9 mouse cellular contexts compared by ENCODE assay signal in genomic region chr5:139382760-139383159, GRCm38 (mm10). TPM values are rescaled to one million over a fixed set of nuclear protein-coding genes. Genes with fewer than 3 reads are reported as not detected.
DNase-seq lines count a peak whose midpoint lies in the region; ATAC-seq and TF ChIP-seq lines count a peak whose summit lies in the region.
"Had no signal": no experiment of that assay in that cellular context is flagged by ENCODE, and none has a peak within 500 bp of the region (broad histone marks: within the 10 kb centered on the region; RNA-seq: fewer than 3 reads in every experiment).

No protein-coding gene starts in this region.

- 0 out of 2 replicates have a peak overlapping the region, but pooled peaks have one; percentile 4 for H3K9ac ChIP-seq in hindbrain, embryonic 16.5 days (ENCODE audit: low read depth, low read length)
- peak overlapping the region; percentile 68 for H3K9ac ChIP-seq in liver, embryonic 11.5 days (ENCODE audit: low read depth, low read length)
- H3K9ac ChIP-seq in midbrain, embryonic 16.5 days (ENCODE audit: low read depth, low read length), result peak overlapping the region; percentile 18; the same call in 1 of the 2 replicates

- H3K27ac ChIP-seq in hindbrain, embryonic 16.5 days (ENCODE audit: low read depth, low read length), result peak overlapping the region; percentile 30
- H3K27ac ChIP-seq in liver, embryonic 11.5 days (ENCODE audit: low read depth, low read length), result peak overlapping the region; percentile 99
- H3K27ac ChIP-seq in midbrain, embryonic 16.5 days (ENCODE audit: low read length), result peak overlapping the region; percentile 44; the same call in 1 of the 2 replicates

- H3K36me3 ChIP-seq in G1E (replicated peaks), result peaks cover 55% of the 10 kb centered on the region
- H3K36me3 ChIP-seq in hindbrain, embryonic 16.5 days (ENCODE audit: control insufficient read depth, insufficient read depth, low read length), result no peaks in the 10 kb centered on the region
- H3K36me3 ChIP-seq in liver, embryonic 11.5 days (ENCODE audit: control insufficient read depth, insufficient read depth, low read length), result no peaks in the 10 kb centered on the region; the same call in 1 of the 2 replicates
- H3K36me3 ChIP-seq in midbrain, embryonic 16.5 days (ENCODE audit: control insufficient read depth, insufficient read depth, low read length), result no peaks in the 10 kb centered on the region

- no peak overlapping the region for H3K4me2 ChIP-seq in hindbrain, embryonic 16.5 days (ENCODE audit: low read length)
- H3K4me2 ChIP-seq in liver, embryonic 11.5 days, result peak overlapping the region; percentile 76
- H3K4me2 ChIP-seq in midbrain, embryonic 16.5 days (ENCODE audit: low read length), result no peak overlapping the region

- peak overlapping the region; percentile 89 for H3K4me3 ChIP-seq in G1E (ENCODE audit: low read depth, low read length)
- H3K4me3 ChIP-seq in hindbrain, embryonic 16.5 days (ENCODE audit: low read length), result no peak overlapping the region
- H3K4me3 ChIP-seq in liver, embryonic 11.5 days (ENCODE audit: low read depth, low read length), result peak overlapping the region; percentile 75
- H3K4me3 ChIP-seq in midbrain, embryonic 16.5 days (ENCODE audit: low read depth, low read length), result no peak overlapping the region

- no peak for TF ChIP-seq CTCF in G1E (IDR thresholded peaks at IDR 0.05; ENCODE audit: low read depth, low read length)

- H3K27me3 ChIP-seq in G1E (ENCODE audit: insufficient read depth, low read length), result no peaks in the 10 kb centered on the region
- no peaks in the 10 kb centered on the region for H3K27me3 ChIP-seq in hindbrain, embryonic 16.5 days (replicated peaks; ENCODE audit: control insufficient read depth, insufficient read depth, low read length)
- H3K27me3 ChIP-seq in liver, embryonic 11.5 days (replicated peaks; ENCODE audit: control insufficient read depth, insufficient read depth, low read length), result no peaks in the 10 kb centered on the region
- H3K27me3 ChIP-seq in midbrain, embryonic 16.5 days (ENCODE audit: control insufficient read depth, insufficient read depth, low read depth, low read length), result no peaks in the 10 kb centered on the region

- DNase-seq in B cell, adult 2 months, result peak; percentile 45 to 46
- DNase-seq in G1E (ENCODE audit: low spot score), result peak; percentile 80
- DNase-seq in liver, embryonic 11.5 days (ENCODE audit: low spot score), result peak; percentile 70
- DNase-seq in thymus, adult 18-20 months, result peak; percentile 38 to 72
- DNase-seq in layer of hippocampus, postnatal 36 days, result no peak

- ATAC-seq in G1E (ENCODE audit: extremely low read depth, insufficient number of reproducible peaks, low FRiP score, poor library complexity, severe bottlenecking), result peak; percentile 72
- ATAC-seq in erythroid progenitor cell, adult 5-6 weeks (replicated peaks; ENCODE audit: low FRiP score, poor library complexity, severe bottlenecking), result peak; percentile 58
- ATAC-seq in hindbrain, embryonic 16.5 days, result no peak
- ATAC-seq in liver, embryonic 11.5 days (replicated peaks; ENCODE audit: low FRiP score), result peak; percentile 75
- ATAC-seq in midbrain, embryonic 16.5 days, result no peak

- no peaks in the 10 kb centered on the region for H3K9me3 ChIP-seq in G1E (replicated peaks)
- no peaks in the 10 kb centered on the region for H3K9me3 ChIP-seq in hindbrain, embryonic 16.5 days (ENCODE audit: control insufficient read depth, low read length)
- no peaks in the 10 kb centered on the region for H3K9me3 ChIP-seq in liver, embryonic 11.5 days (ENCODE audit: control insufficient read depth, low read length)
- H3K9me3 ChIP-seq in midbrain, embryonic 16.5 days (replicated peaks; ENCODE audit: control insufficient read depth, low read length, poor library complexity, severe bottlenecking), result no peaks in the 10 kb centered on the region

- H3K4me1 ChIP-seq in G1E (ENCODE audit: insufficient read depth, low read depth, low read length), result peaks cover 85% of the 10 kb centered on the region
- H3K4me1 ChIP-seq in hindbrain, embryonic 16.5 days (ENCODE audit: control insufficient read depth, insufficient read depth, low read depth, low read length), result peaks cover 24% of the 10 kb centered on the region
- H3K4me1 ChIP-seq in liver, embryonic 11.5 days (replicated peaks; ENCODE audit: control insufficient read depth, insufficient read depth, low read length), result peaks cover 86% of the 10 kb centered on the region
- peaks cover 10% of the 10 kb centered on the region; the same call in 1 of the 2 replicates for H3K4me1 ChIP-seq in midbrain, embryonic 16.5 days (ENCODE audit: control insufficient read depth, insufficient read depth, low read length)

- WGBS in hindbrain, embryonic 16.5 days, result 63% methylated on average over 8 of the region's 8 CpGs
- 10% methylated on average over 8 of the region's 8 CpGs for WGBS in liver, embryonic 11.5 days
- 57% methylated on average over 8 of the region's 8 CpGs for WGBS in midbrain, embryonic 16.5 days

RNA-seq across cellular contexts. Expression of gene Gpr146, which starts 5.3 kb away (rescaled TPM):
- 34.2 and 36.5 TPM in 2 replicates for total RNA-seq in G1E (2014; fragmentation: Nextera tagmentation)
- 26.8 and 27.4 TPM in 2 replicates for total RNA-seq in G1E (2017)
- 18.1 and 21.3 TPM in 2 replicates for polyA plus RNA-seq in G1E (2012)
- 34.0 and 38.9 TPM in 2 replicates for total RNA-seq in erythroid progenitor cell, adult 5-6 weeks (2015; ENCODE audit: low replicate concordance)
- total RNA-seq in erythroid progenitor cell, adult 5-6 weeks (2017; ENCODE audit: low replicate concordance), result 37.8 and 43.8 TPM in 2 replicates
- polyA plus RNA-seq in hindbrain, embryonic 16.5 days (2015; fragmentation: Nextera tagmentation; extraction: Ambion mirVana), result 3.1 and 4.0 TPM in 2 replicates
- polyA plus RNA-seq in liver, embryonic 11.5 days (2014; fragmentation: Nextera tagmentation; extraction: Ambion mirVana), result 13.4 and 15.1 TPM in 2 replicates
- 2.5 and 2.9 TPM in 2 replicates for polyA plus RNA-seq in midbrain, embryonic 16.5 days (2015; fragmentation: Nextera tagmentation; extraction: Ambion mirVana)
- total RNA-seq in layer of hippocampus, postnatal 36 days (2021), result 10 to 100 TPM; 11.0 to 13.1 TPM

RNA-seq across cellular contexts. Expression of gene C130050O18Rik, which starts 22.3 kb away (rescaled TPM):
- 0.83 TPM in 1 of 2 replicates, not detected in the other for total RNA-seq in G1E (2014; fragmentation: Nextera tagmentation)
- 0.06 and 0.33 TPM in 2 replicates for total RNA-seq in G1E (2017)
- 0.03 and 0.07 TPM in 2 replicates for polyA plus RNA-seq in G1E (2012)
- total RNA-seq in erythroid progenitor cell, adult 5-6 weeks (2015; ENCODE audit: low replicate concordance), result 2.9 TPM in 1 of 2 replicates, not detected in the other
- total RNA-seq in erythroid progenitor cell, adult 5-6 weeks (2017; ENCODE audit: low replicate concordance), result 0.26 TPM in 1 of 2 replicates, not detected in the other
- 0.26 and 0.64 TPM in 2 replicates for polyA plus RNA-seq in hindbrain, embryonic 16.5 days (2015; fragmentation: Nextera tagmentation; extraction: Ambion mirVana)
- polyA plus RNA-seq in liver, embryonic 11.5 days (2014; fragmentation: Nextera tagmentation; extraction: Ambion mirVana), result 1.5 and 1.6 TPM in 2 replicates
- 0.14 and 0.39 TPM in 2 replicates for polyA plus RNA-seq in midbrain, embryonic 16.5 days (2015; fragmentation: Nextera tagmentation; extraction: Ambion mirVana)
- total RNA-seq in layer of hippocampus, postnatal 36 days (2021), result under 1 TPM in 1 of 2 experiments, not detected in 1; 0.20 TPM

RNA-seq across cellular contexts. Expression of gene Cyp2w1, which starts 30.3 kb away (rescaled TPM):
- total RNA-seq in G1E (2014; fragmentation: Nextera tagmentation), result not detected in 2 replicates
- total RNA-seq in G1E (2017), result not detected in 2 replicates
- not detected in 2 replicates for polyA plus RNA-seq in G1E (2012)
- total RNA-seq in erythroid progenitor cell, adult 5-6 weeks (2015; ENCODE audit: low replicate concordance), result not detected in 2 replicates
- not detected in 2 replicates for total RNA-seq in erythroid progenitor cell, adult 5-6 weeks (2017; ENCODE audit: low replicate concordance)
- not detected in 2 replicates for polyA plus RNA-seq in hindbrain, embryonic 16.5 days (2015; fragmentation: Nextera tagmentation; extraction: Ambion mirVana)
- not detected in 2 replicates for polyA plus RNA-seq in liver, embryonic 11.5 days (2014; fragmentation: Nextera tagmentation; extraction: Ambion mirVana)
- not detected in 2 replicates for polyA plus RNA-seq in midbrain, embryonic 16.5 days (2015; fragmentation: Nextera tagmentation; extraction: Ambion mirVana)
- total RNA-seq in layer of hippocampus, postnatal 36 days (2021), result not detected
- polyA plus RNA-seq: testis, adult 2 months had no signal

RNA-seq across cellular contexts. Expression of gene Cox19, which starts 31.5 kb away (rescaled TPM):
- total RNA-seq in G1E (2014; fragmentation: Nextera tagmentation), result 4.8 and 10.0 TPM in 2 replicates
- 40.8 and 41.0 TPM in 2 replicates for total RNA-seq in G1E (2017)
- 35.7 and 37.7 TPM in 2 replicates for polyA plus RNA-seq in G1E (2012)
- 8.8 and 11.9 TPM in 2 replicates for total RNA-seq in erythroid progenitor cell, adult 5-6 weeks (2015; ENCODE audit: low replicate concordance)
- 5.3 and 29.0 TPM in 2 replicates for total RNA-seq in erythroid progenitor cell, adult 5-6 weeks (2017; ENCODE audit: low replicate concordance)
- polyA plus RNA-seq in hindbrain, embryonic 16.5 days (2015; fragmentation: Nextera tagmentation; extraction: Ambion mirVana), result 95.1 and 98.6 TPM in 2 replicates
- 98.1 and 103 TPM in 2 replicates for polyA plus RNA-seq in liver, embryonic 11.5 days (2014; fragmentation: Nextera tagmentation; extraction: Ambion mirVana)
- 102 and 105 TPM in 2 replicates for polyA plus RNA-seq in midbrain, embryonic 16.5 days (2015; fragmentation: Nextera tagmentation; extraction: Ambion mirVana)
- 10 to 100 TPM; 68.6 to 76.3 TPM for total RNA-seq in layer of hippocampus, postnatal 36 days (2021)

RNA-seq across cellular contexts. Expression of gene Gper1, which starts 40.2 kb away (rescaled TPM):
- total RNA-seq in G1E (2014; fragmentation: Nextera tagmentation) (not detected in 2 replicates), G1E (2017) (not detected in 2 replicates)
- not detected in 2 replicates for polyA plus RNA-seq in G1E (2012)
- total RNA-seq in erythroid progenitor cell, adult 5-6 weeks (2015; ENCODE audit: low replicate concordance), result not detected in 2 replicates
- total RNA-seq in erythroid progenitor cell, adult 5-6 weeks (2017; ENCODE audit: low replicate concordance), result not detected in 2 replicates
- 7.8 and 9.4 TPM in 2 replicates for polyA plus RNA-seq in hindbrain, embryonic 16.5 days (2015; fragmentation: Nextera tagmentation; extraction: Ambion mirVana)
- 0.38 and 0.58 TPM in 2 replicates for polyA plus RNA-seq in liver, embryonic 11.5 days (2014; fragmentation: Nextera tagmentation; extraction: Ambion mirVana)
- polyA plus RNA-seq in midbrain, embryonic 16.5 days (2015; fragmentation: Nextera tagmentation; extraction: Ambion mirVana), result 9.4 TPM in 2 replicates
- 1 to 10 TPM; 2.5 to 2.7 TPM for total RNA-seq in layer of hippocampus, postnatal 36 days (2021)

Comparison
In these comparisons a context has a peak if more than half of its experiments do, and no peak if none do; other contexts are left out.
1. DNase-seq: peak in B cell, adult 2 months (2 of 2), G1E (single experiment), liver, embryonic 11.5 days (single experiment) and thymus, adult 18-20 months (2 of 2); none in layer of hippocampus, postnatal 36 days (0 of 2).
2. ATAC-seq: peak in G1E (single experiment), erythroid progenitor cell, adult 5-6 weeks (single experiment) and liver, embryonic 11.5 days (single experiment); none in hindbrain, embryonic 16.5 days (single experiment) and midbrain, embryonic 16.5 days (single experiment).
3. H3K4me3 ChIP-seq: peak in G1E (single experiment) and liver, embryonic 11.5 days (single experiment); none in hindbrain, embryonic 16.5 days (single experiment) and midbrain, embryonic 16.5 days (single experiment).
4. H3K27ac ChIP-seq: peak in every context shown above with its lines; median percentile 99 in liver, embryonic 11.5 days; 44 in midbrain, embryonic 16.5 days; 30 in hindbrain, embryonic 16.5 days.
5. H3K9ac ChIP-seq: peak in every context shown above with its lines; median percentile 68 in liver, embryonic 11.5 days; 18 in midbrain, embryonic 16.5 days; 4 in hindbrain, embryonic 16.5 days.